Mouse (Mus musculus): ENCODE data around the gene Cnst. TPM values are rescaled to one million over a fixed set of nuclear protein-coding genes. Genes with fewer than 3 reads are reported as not detected.
A peak's percentile ranks its signal among the peaks of the same experiment; 100 is the strongest.

The Cnst gene
- polyA plus RNA-seq, 1 experiment from 2014 or later = 28.0 TPM

DNA sequence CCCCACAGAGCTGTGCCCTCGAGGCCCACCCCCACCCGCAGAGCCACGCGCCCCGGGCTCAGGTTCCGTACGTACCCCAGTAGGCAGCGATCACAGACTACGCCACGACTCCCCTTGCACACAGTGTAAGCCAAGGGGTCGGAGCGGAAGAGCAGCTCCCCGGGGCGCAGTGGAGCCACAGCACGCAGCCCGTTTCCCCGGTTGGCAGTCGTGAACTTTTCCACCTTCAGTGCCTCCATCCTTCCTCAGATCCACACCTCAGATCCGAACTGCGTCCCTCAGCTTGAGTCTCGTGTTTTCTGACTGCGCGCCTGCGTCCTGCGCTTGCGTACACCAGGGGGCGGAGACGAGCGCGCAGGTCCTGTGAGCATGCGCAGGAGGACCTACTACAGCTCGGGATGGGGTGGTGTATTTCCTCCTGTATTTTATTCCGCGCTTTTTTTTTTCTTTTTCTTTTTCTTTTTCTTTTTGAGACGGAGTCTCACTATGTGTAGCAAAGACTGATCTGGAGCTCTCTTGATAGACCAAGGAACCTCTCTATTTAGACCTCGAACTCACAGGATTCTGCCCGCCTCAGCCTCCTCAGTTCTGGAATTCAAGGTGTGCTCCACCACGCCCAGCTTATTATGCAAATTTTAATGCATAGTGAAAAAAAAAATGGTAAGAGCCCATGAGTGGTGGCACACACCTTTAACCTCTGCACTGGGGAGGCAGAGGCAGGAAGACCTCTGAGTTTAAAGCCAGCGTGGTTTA, 28.3 kb upstream of the Cnst start, which contains the start of gene Smyd3:
Smyd3 (minus strand) TSS at position 329 of the 753 bp plus-strand sequence.
- Histone ChIP-seq H3K27ac (replicated peaks; ENCODE audit: low read depth, low read length) (no peak within 1 kb of the TSS), H3K9ac (replicated peaks; ENCODE audit: low read length) (peak within 1 kb of the TSS; percentile 71), H3K27me3 (ENCODE audit: control insufficient read depth, insufficient read depth, low read length) (no peaks in the 10 kb centered on the region), H3K4me2 (ENCODE audit: low read length) (peak within 1 kb of the TSS; percentile 99), H3K4me1 (ENCODE audit: control insufficient read depth, insufficient read depth, low read length) (peaks cover 8% of the 10 kb centered on the region), H3K36me3 (ENCODE audit: control insufficient read depth, insufficient read depth, low read length) (no peaks in the 10 kb centered on the region), H3K4me3 (replicated peaks; ENCODE audit: low read depth, low read length) (peak within 1 kb of the TSS; percentile 74), H3K9me3 (ENCODE audit: control insufficient read depth, low read length) (no peaks in the 10 kb centered on the region)
- peak; percentile 94 for DNase-seq
- WGBS = 7% methylated on average over 39 of the region's 39 CpGs
- ATAC-seq (ENCODE audit: low FRiP score, low TSS enrichment) = peak; percentile 81

DNA sequence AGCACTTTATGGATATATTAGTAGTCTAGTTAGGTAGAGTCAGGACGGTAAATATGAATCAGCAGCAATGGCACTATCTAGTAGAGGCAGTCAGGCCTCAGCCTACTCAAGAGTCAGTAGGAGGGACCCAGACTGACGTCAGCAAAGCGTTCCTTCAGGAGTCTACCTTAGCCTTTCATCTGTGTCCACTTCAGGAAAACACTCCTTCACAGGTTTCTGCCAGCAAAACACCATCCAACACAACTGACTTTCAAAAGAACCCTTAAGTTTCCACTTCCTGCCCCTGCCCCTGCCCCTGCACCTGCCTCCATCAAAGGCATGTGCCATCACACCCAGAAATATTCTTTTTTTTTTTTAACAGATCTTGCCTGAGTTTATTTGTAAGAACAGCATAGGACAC, 26.3 kb upstream of the Cnst start:
- 89% methylated on average over 3 of the region's 3 CpGs for WGBS

DNA sequence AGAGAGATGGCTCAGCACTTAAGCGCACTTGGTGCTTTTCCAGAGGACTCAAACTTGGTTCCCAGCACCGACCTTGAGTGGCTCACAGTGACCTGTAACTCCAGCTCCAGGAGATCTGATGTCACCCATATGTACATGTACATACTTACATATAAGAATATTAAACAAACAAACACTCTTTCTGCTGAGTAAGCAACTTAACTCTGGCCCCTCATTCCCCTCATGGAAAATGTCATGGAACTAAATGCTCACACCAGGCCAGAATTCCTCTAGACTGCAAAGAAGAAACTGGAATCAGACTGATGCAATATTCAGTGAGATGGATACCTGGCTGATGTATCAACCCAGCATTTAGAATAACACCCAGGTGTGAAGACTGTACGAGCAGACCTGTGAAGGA, 7.1 kb upstream of the Cnst start:
- Histone ChIP-seq H3K4me2 (ENCODE audit: low read length) (no peak overlapping the region), H3K4me3 (replicated peaks; ENCODE audit: low read depth, low read length) (no peak overlapping the region), H3K27ac (replicated peaks; ENCODE audit: low read depth, low read length) (no peak overlapping the region), H3K9me3 (ENCODE audit: control insufficient read depth, low read length) (no peaks in the 10 kb centered on the region), H3K4me1 (ENCODE audit: control insufficient read depth, insufficient read depth, low read length) (no peaks in the 10 kb centered on the region), H3K9ac (replicated peaks; ENCODE audit: low read length) (no peak overlapping the region), H3K27me3 (ENCODE audit: control insufficient read depth, insufficient read depth, low read length) (no peaks in the 10 kb centered on the region), H3K36me3 (ENCODE audit: control insufficient read depth, insufficient read depth, low read length) (peaks cover 35% of the 10 kb centered on the region)
- WGBS = 98% methylated on average over 3 of the region's 3 CpGs
- DNase-seq (no peak), ATAC-seq (ENCODE audit: low FRiP score, low TSS enrichment) (no peak)

More for the DNA sequence above, 26.3 kb upstream of the Cnst start:
- Histone ChIP-seq H3K27ac (replicated peaks; ENCODE audit: low read depth, low read length) (no peak overlapping the region), H3K4me3 (replicated peaks; ENCODE audit: low read depth, low read length) (no peak overlapping the region), H3K27me3 (ENCODE audit: control insufficient read depth, insufficient read depth, low read length) (no peaks in the 10 kb centered on the region), H3K36me3 (ENCODE audit: control insufficient read depth, insufficient read depth, low read length) (no peaks in the 10 kb centered on the region), H3K4me2 (ENCODE audit: low read length) (no peak overlapping the region), H3K9me3 (ENCODE audit: control insufficient read depth, low read length) (no peaks in the 10 kb centered on the region), H3K4me1 (ENCODE audit: control insufficient read depth, insufficient read depth, low read length) (peaks cover 8% of the 10 kb centered on the region), H3K9ac (replicated peaks; ENCODE audit: low read length) (no peak overlapping the region)
- no peak for DNase-seq
- ATAC-seq (ENCODE audit: low FRiP score, low TSS enrichment) = no peak

GRCm38 (mm10) chr1:179539887-179540286, 6.3 kb upstream of the Cnst start:
- ATAC-seq (ENCODE audit: low FRiP score, low TSS enrichment) = no peak
- Histone ChIP-seq H3K4me1 (ENCODE audit: control insufficient read depth, insufficient read depth, low read length) (peaks cover 1% of the 10 kb centered on the region; the same call in 1 of the 2 replicates), H3K36me3 (ENCODE audit: control insufficient read depth, insufficient read depth, low read length) (peaks cover 35% of the 10 kb centered on the region), H3K4me2 (ENCODE audit: low read length) (no peak overlapping the region), H3K9ac (replicated peaks; ENCODE audit: low read length) (no peak overlapping the region), H3K9me3 (ENCODE audit: control insufficient read depth, low read length) (no peaks in the 10 kb centered on the region), H3K27ac (replicated peaks; ENCODE audit: low read depth, low read length) (no peak overlapping the region), H3K4me3 (replicated peaks; ENCODE audit: low read depth, low read length) (no peak overlapping the region), H3K27me3 (ENCODE audit: control insufficient read depth, insufficient read depth, low read length) (no peaks in the 10 kb centered on the region)
- WGBS = 98% methylated on average over 3 of the region's 3 CpGs
- DNase-seq = no peak

- Histone ChIP-seq H3K9ac (replicated peaks; ENCODE audit: low read length) (no peak overlapping the region), H3K27ac (replicated peaks; ENCODE audit: low read depth, low read length) (no peak overlapping the region), H3K27me3 (ENCODE audit: control insufficient read depth, insufficient read depth, low read length) (no peaks in the 10 kb centered on the region), H3K4me3 (replicated peaks; ENCODE audit: low read depth, low read length) (no peak overlapping the region), H3K4me2 (ENCODE audit: low read length) (no peak overlapping the region), H3K9me3 (ENCODE audit: control insufficient read depth, low read length) (no peaks in the 10 kb centered on the region), H3K4me1 (ENCODE audit: control insufficient read depth, insufficient read depth, low read length) (peaks cover 7% of the 10 kb centered on the region), H3K36me3 (ENCODE audit: control insufficient read depth, insufficient read depth, low read length) (peaks cover 32% of the 10 kb centered on the region)
- WGBS = 62% methylated on average over 3 of the region's 3 CpGs
- ATAC-seq (ENCODE audit: low FRiP score, low TSS enrichment) (no peak), DNase-seq (no peak)
These were observed 4.7 kb upstream of the Cnst start for GRCm38 (mm10) chr1:179541502-179541901.

- H3K27ac ChIP-seq (replicated peaks; ENCODE audit: low read depth, low read length) = peak overlapping the region; percentile 95
- H3K4me3 ChIP-seq (replicated peaks; ENCODE audit: low read depth, low read length) = peak overlapping the region; percentile 70
- DNase-seq (peak; percentile 84), ATAC-seq (ENCODE audit: low FRiP score, low TSS enrichment) (peak; percentile 86)
- H3K9ac ChIP-seq (replicated peaks; ENCODE audit: low read length) = peak overlapping the region; percentile 76
- peak overlapping the region; percentile 53 for H3K4me2 ChIP-seq (ENCODE audit: low read length)
- under 1% methylated on average over 43 of the region's 44 CpGs for WGBS
- no peaks in the 10 kb centered on the region for H3K27me3 ChIP-seq (ENCODE audit: control insufficient read depth, insufficient read depth, low read length)
- H3K4me1 ChIP-seq (ENCODE audit: control insufficient read depth, insufficient read depth, low read length) = peaks cover 22% of the 10 kb centered on the region
- H3K9me3 ChIP-seq (ENCODE audit: control insufficient read depth, low read length) = no peaks in the 10 kb centered on the region
- peaks cover 4% of the 10 kb centered on the region; the same call in 1 of the 2 replicates for H3K36me3 ChIP-seq (ENCODE audit: control insufficient read depth, insufficient read depth, low read length)
These were observed 364 bp downstream of the Cnst start for GRCm38 (mm10) chr1:179546551-179546917.

- H3K4me2 ChIP-seq (ENCODE audit: low read length) = peak overlapping the region; percentile 53
- H3K27me3 ChIP-seq (ENCODE audit: control insufficient read depth, insufficient read depth, low read length) = no peaks in the 10 kb centered on the region
- peak overlapping the region; percentile 76 for H3K9ac ChIP-seq (replicated peaks; ENCODE audit: low read length)
- H3K36me3 ChIP-seq (ENCODE audit: control insufficient read depth, insufficient read depth, low read length) = peaks cover 4% of the 10 kb centered on the region; the same call in 1 of the 2 replicates
- ATAC-seq (ENCODE audit: low FRiP score, low TSS enrichment) (no peak), DNase-seq (peak; percentile 39)
- no peaks in the 10 kb centered on the region for H3K9me3 ChIP-seq (ENCODE audit: control insufficient read depth, low read length)
- 8% methylated on average over 5 of the region's 5 CpGs for WGBS
- H3K27ac ChIP-seq (replicated peaks; ENCODE audit: low read depth, low read length) = no peak overlapping the region
- H3K4me1 ChIP-seq (ENCODE audit: control insufficient read depth, insufficient read depth, low read length) = peaks cover 22% of the 10 kb centered on the region
- peak overlapping the region; percentile 70 for H3K4me3 ChIP-seq (replicated peaks; ENCODE audit: low read depth, low read length)
These were observed 1.0 kb downstream of the Cnst start for GRCm38 (mm10) chr1:179547176-179547575.

GRCm38 (mm10) chr1:179548220-179548619, 2.0 kb downstream of the Cnst start:
- ATAC-seq (ENCODE audit: low FRiP score, low TSS enrichment) (no peak), DNase-seq (no peak)
- Histone ChIP-seq H3K4me3 (replicated peaks; ENCODE audit: low read depth, low read length) (no peak overlapping the region), H3K27ac (replicated peaks; ENCODE audit: low read depth, low read length) (no peak overlapping the region), H3K9me3 (ENCODE audit: control insufficient read depth, low read length) (no peaks in the 10 kb centered on the region), H3K4me2 (ENCODE audit: low read length) (peak overlapping the region; percentile 53; the same call in 1 of the 2 replicates), H3K27me3 (ENCODE audit: control insufficient read depth, insufficient read depth, low read length) (no peaks in the 10 kb centered on the region), H3K9ac (replicated peaks; ENCODE audit: low read length) (no peak overlapping the region; the same call in 1 of the 2 replicates), H3K4me1 (ENCODE audit: control insufficient read depth, insufficient read depth, low read length) (peaks cover 22% of the 10 kb centered on the region), H3K36me3 (ENCODE audit: control insufficient read depth, insufficient read depth, low read length) (peaks cover 4% of the 10 kb centered on the region; the same call in 1 of the 2 replicates)
- WGBS = 82% methylated on average over 11 of the region's 11 CpGs
